Mouse (Mus musculus) ovary, postnatal 36 days (tissue): Measurements from ENCODE around the gene Cep290.

Experiments used
- DNase-seq: peaks from one replicate; pipeline ENCODE4 v3.0.0; 2022; ENCODE audit warnings: low spot score, mixed read lengths

The Cep290 gene

DNA sequence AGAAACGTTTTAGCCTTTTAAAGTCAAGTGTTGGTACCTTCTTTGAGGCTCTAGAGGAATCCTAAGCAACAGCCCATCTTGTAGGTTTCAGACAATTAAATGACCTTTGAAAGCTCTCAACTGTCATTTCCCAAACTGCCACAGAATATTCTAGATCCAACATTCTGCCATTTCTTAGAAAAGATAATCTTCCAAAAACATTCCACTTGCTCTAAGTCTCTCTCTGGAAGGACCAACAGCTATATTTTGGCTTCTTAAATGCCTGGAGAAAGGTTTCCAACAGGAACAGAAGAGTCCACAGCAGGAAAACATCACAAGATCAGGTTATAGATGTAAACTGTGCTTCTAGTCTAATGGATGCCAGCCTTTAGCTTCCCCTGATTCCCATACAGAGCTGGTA is 103.0 kb downstream of the Cep290 start, which contains the start of the genes 4930430F08Rik and 1700017N19Rik:
Gene 4930430F08Rik (minus strand): TSS at position 101 of the 400 bp plus-strand sequence.
Gene 1700017N19Rik (plus strand): TSS at position 162 of the 400 bp plus-strand sequence.
- no peak for DNase-seq

DNA sequence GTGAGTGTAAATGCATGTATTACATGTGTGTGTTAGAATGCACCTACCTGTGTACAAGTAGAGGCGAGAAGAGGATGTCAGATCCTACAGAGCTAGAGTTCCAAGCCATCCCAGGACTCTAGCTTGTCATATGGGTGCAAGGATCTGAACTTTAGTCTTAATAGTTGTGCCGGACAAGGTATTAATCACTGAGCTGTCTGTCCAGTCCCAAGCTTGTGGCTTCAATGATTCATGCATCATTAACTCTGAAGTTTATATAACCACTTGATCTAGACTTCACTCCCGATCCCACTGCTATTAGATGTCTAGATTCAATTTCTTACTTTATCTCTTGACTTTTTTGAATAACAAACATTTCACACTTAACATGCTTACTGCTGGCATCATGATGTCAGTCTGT is 111.0 kb downstream of the Cep290 start:
- DNase-seq, result no peak

DNA sequence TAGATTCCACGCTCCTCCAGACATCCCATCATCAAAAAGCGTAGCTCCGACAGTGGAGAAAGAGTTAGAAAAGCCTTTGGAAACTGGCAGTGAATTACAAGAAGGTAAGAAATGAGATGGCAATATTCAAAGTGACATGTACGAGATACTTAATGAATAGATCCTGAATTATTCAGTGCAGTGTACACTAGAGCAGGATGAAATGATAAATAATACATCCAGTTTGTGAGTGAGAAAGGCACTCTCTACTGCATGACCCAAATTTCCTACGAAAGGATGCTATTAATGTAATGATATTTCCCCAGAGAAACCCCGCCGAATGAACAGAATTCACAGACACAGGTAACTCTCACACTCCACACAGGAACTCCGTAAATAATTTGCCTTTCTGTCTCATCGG is 116.2 kb downstream of the Cep290 start:
- DNase-seq, result no peak

DNA sequence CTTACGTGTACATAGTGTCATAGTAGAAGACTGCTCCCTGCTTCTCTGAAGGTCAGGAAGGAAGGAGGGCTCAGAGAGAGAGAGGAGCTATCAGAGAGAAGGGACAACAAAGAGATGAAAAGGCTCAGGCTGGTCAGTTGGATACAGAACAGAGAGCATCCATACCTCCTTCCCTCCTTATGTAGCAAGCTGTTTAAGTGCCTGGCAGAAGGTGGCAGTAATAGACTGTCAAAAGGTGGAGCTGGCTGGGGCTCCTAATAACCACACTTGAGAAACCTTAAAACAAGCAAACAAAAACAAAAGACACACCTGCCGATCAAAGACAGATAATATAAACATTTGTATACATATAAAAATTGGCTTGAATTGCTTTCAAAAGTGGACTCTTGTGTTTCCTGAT is 116.9 kb downstream of the Cep290 start:
- no peak for DNase-seq

GRCm38 (mm10) chr10:100617233-100617903 is 130.0 kb downstream of the Cep290 start:
- no peak for DNase-seq

GRCm38 (mm10) chr10:100619474-100619873 is 132.1 kb downstream of the Cep290 start:
- no peak for DNase-seq

DNA sequence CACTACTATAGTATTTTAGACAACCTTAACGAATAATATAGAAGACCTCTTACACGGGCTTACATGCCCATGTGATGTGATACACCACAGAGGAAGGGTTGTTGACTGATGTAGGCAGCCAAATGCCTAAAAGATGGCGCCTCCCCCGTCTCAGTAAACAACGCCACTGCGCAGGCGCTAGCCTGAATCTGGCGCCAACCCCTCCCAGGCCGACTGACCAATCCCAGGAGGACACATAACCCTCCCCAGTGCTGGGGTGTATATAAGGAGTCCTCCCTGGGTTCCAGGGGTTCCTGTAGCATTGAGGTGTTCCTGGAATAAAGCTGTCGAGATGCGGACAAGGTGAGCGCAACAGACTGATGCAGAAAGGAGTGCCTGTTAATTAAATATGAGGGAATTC is 132.7 kb downstream of the Cep290 start:
- no peak for DNase-seq

DNA sequence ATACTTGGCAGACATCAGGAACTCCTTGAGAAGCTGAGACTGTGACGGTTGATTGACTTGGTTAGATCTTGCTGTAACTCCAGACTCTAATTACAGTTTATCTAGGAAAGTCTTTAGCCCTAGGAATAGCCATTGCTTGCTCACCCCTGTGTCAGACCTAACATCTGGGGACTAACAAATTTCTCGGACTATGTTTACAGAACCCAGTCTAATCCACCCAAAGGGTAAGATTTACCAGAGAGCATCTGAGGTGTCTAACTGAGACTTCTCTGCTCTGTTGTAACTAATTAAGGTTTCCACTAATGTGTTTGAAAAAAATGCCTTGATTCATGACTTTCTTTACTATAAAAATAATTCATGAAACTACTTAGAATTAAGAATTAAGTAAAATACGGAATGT is 135.1 kb downstream of the Cep290 start:
- no peak for DNase-seq
